Mouse (Mus musculus) cerebellum, adult 2 months (tissue): ENCODE results near the gene Olfr1160.
"Not testable (repeated sequence)": the region's sequence is repeated elsewhere in the genome, so short reads cannot be mapped to it uniquely, and the experiment has no call there.

Source experiments
- CTCF ChIP-seq: fragments of 200-500 bp; IDR thresholded peaks from 2 replicates; pipeline ENCODE4 v1.5.1; 2011; ENCODE audit warnings: low read depth, mild to moderate bottlenecking, control low read depth, low read length, moderate library complexity, borderline replicate concordance; ENCODE audit not compliant: insufficient read depth
- POLR2A ChIP-seq: fragments of 200-500 bp; IDR thresholded peaks from 2 replicates; pipeline ENCODE4 v1.6.1; 2011; ENCODE audit warnings: low read length, control low read depth, borderline replicate concordance; ENCODE audit not compliant: insufficient read depth

DNA sequence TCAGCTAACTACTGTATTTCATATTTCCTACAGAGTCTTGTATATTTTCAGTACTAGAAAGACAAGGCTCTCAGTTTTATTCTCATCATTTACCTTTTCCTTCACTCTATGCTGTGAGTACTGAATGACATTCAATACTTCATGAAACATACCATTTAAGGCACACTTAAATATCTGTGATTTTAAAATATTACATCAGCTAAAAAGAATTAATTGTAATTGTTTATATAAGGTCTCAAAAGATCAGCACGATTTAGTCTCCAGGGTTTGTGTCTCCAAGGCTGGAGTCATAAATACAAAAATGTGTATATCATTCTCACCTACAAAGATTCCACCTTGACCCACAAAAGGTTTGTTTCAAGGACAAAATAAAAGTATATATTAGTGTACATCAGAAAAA is 14.4 kb upstream of the Olfr1160 start, which contains the start of gene Olfr1161:
- TF ChIP-seq CTCF, POLR2A: not testable (repeated sequence)
